Mouse (Mus musculus): Measurements from ENCODE around the gene Rpp25.

- TF ChIP-seq CTCF (IDR thresholded peaks at IDR 0.05; ENCODE audit: low read depth) (no peak), EP300 (IDR thresholded peaks at IDR 0.05; ENCODE audit: low read depth) (no peak)
Measured at GRCm38 (mm10) chr9:57501452-57501851, 2.4 kb upstream of the Rpp25 start.

Data from liver, postnatal 0 days (tissue).